Mouse (Mus musculus) heart, postnatal 0 days (tissue): ENCODE results near the gene Mta2.

Experiments
- CTCF ChIP-seq: IDR thresholded peaks from 2 replicates; pipeline ENCODE4 v1.5.1; 2016; ENCODE audit warnings: antibody characterized with exemption, control low read depth, low read depth
- EP300 ChIP-seq: IDR thresholded peaks from 2 replicates; pipeline ENCODE4 v1.6.1; 2016; ENCODE audit warnings: antibody characterized with exemption, low read depth

DNA sequence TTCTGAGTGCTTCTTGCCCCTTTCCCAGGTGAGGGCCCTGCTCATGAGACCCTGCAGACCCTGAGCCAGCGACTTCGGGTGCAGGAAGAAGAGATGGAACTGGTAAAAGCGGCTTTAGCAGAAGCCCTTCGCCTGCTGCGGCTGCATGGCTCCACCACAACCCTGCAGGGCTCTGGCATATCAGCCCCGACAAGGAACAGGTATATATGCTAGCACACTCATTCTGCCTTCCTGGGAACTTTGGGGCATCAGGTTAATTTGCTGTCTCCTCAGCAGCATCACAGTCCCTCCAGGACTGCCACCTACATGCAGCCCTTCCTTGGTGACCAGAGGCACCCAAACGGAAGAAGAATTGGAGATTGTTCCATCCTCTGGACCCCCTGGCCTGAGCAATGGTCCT is 10.9 kb upstream of the Mta2 start:
- TF ChIP-seq CTCF (no peak), EP300 (no peak)
